Mouse (Mus musculus): ENCODE results near the gene Bicd1.
"Not testable (repeated sequence)": the region's sequence is repeated elsewhere in the genome, so short reads cannot be mapped to it uniquely, and the experiment has no call there.

Bicd1 gene

DNA sequence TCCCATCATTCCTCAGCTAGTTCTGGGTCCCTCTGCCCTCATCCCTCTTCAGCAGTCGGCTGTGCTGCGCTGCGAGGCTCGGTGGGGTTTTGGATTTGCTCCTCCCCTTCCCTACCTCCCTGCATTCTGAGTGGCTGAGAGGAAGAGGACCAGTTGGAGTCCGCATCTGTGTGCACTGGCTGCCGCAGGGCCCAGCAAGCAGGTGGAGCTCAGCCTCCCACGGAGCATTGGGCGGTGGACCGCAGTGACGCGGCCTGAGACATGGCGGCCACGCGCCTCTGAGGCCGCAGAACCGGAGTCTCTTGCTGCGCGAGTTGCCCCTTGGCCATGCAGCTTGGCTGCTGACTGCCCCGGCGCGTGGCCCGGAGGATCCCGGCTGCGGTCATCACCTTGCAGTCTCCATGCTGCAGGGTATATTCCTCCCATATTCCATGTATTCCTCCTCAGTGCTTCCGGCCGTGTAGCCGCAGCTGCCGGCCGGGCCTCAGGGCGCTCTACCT lies at the start of gene Bicd1:
Bicd1 (plus strand) TSS at position 54 of the 500 bp plus-strand sequence.
- DNase-seq, result peak; percentile 44

- not testable (repeated sequence) for DNase-seq
Measured at GRCm38 (mm10) chr6:149362533-149362932, 46.2 kb upstream of the Bicd1 start.

GRCm38 (mm10) chr6:149365975-149366374 lies 42.7 kb upstream of the Bicd1 start:
- not testable (repeated sequence) for DNase-seq

GRCm38 (mm10) chr6:149366403-149366802 lies 42.3 kb upstream of the Bicd1 start:
- no peak for DNase-seq

- DNase-seq, result peak; percentile 82
Measured at GRCm38 (mm10) chr6:149374986-149375457, 33.7 kb upstream of the Bicd1 start.

DNA sequence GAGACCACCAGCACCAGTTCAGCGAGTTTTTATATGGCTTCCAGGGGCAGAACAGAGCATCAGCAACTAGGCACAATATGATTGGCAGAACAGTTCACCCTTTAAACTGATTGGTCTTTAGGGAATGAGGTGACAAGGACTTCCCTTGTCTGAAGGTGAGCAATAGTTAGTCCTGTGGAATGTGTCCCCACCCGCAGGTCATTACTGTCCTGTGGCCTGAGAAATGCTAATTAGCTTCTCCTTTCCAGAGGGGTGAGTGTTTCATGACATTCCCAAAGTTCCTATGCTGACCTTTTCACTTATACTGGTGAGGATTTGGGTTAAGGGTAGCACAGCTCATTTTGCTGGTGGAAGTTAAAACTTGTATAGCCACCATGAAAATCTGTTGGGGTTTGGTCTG lies 25.2 kb upstream of the Bicd1 start:
- no peak for DNase-seq

- no peak for DNase-seq
Measured at GRCm38 (mm10) chr6:149386389-149386788, 22.3 kb upstream of the Bicd1 start.

- DNase-seq, result not testable (repeated sequence)
Measured at GRCm38 (mm10) chr6:149389626-149390025, 19.1 kb upstream of the Bicd1 start.

DNA sequence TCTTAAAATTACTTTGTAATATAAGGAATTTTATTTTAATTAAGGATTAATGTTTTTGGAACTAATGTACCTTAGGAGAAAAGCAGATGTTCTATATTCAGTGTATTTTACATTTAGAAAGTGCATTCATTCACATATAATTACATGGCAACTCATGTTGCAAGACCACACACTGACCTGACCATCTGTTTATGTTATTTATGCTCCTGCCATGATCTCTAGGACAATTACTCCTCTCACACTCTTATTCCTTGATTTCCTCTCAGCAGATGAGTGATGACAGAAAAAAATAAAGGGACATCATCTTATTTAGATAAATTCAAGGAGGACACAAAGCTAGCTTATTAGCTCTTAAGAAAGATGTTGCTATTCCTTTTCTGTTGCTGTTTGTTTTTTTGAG lies 9.3 kb upstream of the Bicd1 start:
- DNase-seq, result no peak

- DNase-seq, result no peak
Measured at GRCm38 (mm10) chr6:149409341-149409740, 655 bp downstream of the Bicd1 start.

DNA sequence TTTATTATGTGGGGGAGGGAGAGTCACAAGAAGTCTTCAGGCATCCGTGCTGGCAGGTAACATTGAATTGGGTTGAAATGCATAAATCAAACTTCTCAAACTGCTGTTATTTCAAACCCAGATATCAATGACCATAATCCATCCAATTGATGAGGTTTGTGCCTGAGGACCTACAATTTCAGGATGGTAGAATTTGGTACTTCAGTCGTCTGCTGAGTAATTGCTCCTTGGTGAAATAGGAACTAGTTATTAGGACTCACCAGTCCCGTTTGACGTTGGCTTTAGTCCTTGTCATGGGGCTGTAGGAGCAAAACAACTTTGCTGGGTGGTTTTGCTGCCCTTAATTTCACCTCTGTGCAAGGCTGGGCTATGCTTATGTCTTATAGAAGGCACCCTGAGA lies 1.2 kb downstream of the Bicd1 start:
- no peak for DNase-seq

GRCm38 (mm10) chr6:149413256-149413655 lies 4.6 kb downstream of the Bicd1 start:
- no peak for DNase-seq

GRCm38 (mm10) chr6:149424748-149425147 lies 16.1 kb downstream of the Bicd1 start:
- DNase-seq, result no peak

- no peak for DNase-seq
Measured at GRCm38 (mm10) chr6:149439140-149439539, 30.5 kb downstream of the Bicd1 start.

GRCm38 (mm10) chr6:149442884-149443283 lies 34.2 kb downstream of the Bicd1 start:
- no peak for DNase-seq

- no peak for DNase-seq
Measured at GRCm38 (mm10) chr6:149445854-149446253, 37.2 kb downstream of the Bicd1 start.

DNA sequence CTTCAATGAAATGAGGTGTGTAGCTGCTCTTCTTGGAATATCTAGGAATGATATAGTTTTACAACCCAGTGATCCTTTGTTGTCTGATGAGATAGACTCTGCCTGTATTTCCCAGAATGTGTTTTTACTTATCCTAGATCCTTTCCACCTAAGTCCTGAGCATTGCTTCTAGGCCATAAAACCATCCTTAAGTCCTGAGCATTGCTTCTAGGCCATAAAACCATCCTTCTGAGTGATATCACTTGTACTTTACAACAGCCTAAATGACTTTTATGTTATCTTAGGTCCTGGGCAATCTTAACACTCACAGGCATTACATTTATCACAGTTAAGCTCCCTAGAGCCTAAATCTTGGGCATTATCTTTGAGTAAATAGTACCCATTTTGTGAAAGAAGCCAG lies 48.6 kb downstream of the Bicd1 start:
- DNase-seq, result no peak

- no peak for DNase-seq
Measured at GRCm38 (mm10) chr6:149460971-149461370, 52.3 kb downstream of the Bicd1 start.

GRCm38 (mm10) chr6:149471477-149471876 lies 62.8 kb downstream of the Bicd1 start:
- DNase-seq, result no peak

DNA sequence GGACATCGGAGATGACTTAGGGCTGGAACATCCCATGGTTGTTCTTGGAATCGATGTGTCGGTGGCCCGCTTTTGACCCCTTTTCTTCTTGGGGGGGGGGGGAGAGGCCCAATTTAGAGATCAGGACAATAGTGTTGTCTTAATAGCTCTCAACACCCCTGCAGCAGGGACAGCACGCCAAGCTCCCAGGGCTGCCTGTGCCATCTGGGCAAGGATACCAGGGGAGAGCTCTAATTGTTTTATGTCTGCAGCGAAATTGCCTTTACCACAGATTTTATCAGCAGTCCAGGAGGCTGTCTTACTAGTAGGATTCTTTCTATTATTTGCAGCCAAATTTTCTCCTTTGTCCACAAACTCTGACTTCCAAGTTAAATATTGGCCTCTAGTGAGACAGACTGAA lies 63.8 kb downstream of the Bicd1 start:
- not testable (repeated sequence) for DNase-seq

DNA sequence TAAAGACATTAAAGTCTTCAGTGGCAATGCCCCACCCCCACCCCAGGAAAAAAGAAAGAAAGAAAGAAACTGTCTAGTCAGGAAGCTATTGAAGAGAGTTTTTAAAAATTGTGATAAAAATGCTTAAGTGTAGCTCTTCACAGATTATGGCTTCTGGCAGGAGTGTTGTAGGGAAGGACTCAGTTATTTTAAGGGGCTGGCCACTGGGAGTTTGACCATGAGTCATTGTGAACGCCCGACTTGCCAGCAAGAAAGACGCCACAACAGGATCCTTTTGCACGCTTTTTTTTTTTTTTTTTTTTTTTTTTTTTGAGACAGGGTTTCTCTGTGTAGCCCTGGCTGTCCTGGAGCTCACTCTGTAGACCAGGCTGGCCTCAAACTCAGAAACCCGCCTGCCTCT lies 73.2 kb downstream of the Bicd1 start:
- not testable (repeated sequence) for DNase-seq

- no peak for DNase-seq
Measured at GRCm38 (mm10) chr6:149494662-149495061, 86.0 kb downstream of the Bicd1 start.

GRCm38 (mm10) chr6:149495925-149496324 lies 87.2 kb downstream of the Bicd1 start:
- DNase-seq, result no peak

DNA sequence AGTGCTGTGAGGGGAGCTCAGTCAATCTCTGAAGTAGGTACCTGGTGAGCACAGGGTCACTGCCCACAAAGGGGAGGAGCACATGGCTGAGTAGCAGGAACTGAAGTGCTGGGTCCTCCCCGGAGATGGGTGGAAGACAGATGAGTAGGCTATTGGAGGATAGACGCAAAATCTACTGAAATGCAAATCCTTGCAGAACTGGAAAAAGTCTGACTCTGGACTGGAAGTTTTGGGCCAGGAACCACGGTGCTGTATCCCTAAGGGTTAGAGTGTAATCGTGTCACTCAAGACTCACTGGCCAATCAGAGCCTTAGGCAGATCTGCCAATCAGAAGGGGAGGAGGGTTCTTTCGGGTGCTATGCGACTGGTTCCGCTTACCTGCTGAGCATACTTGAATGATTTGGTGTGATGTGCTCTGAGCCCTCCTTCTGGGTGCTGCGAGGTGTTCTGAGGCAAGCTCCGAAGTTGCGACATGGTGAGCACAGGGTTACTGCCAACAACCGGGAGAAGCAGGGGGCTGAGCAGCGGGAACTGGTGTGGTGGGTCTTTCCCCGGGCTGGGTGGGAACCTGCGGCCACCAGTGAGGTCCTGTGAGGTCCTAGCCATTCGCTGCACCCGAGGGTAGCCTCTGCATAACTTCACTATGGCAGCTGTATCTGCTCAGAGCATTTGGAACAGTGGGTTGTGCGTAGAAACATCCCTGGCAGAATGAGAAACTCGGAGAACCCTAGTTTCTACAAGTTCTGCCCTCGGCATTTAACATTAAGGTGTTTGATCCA lies 157.2 kb downstream of the Bicd1 start:
- DNase-seq, result peak; percentile 39

DNA sequence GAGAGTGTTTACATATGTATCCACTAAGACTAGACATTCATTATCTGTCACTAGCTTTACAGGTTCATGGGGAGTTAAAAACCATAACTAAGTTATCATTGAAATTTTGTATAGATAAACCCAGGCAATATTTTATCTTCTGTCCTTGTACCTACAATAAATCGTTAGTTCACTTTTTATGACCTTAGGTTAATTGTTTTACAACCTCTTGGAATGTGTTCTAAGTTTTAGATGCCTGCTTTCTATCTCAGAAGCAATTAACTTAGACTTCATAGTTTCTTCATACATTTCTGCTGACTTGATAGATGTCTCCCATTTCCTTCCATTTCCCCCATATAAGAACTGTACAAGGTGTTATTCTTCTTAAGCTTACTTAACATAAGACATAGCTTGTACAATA lies 158.5 kb downstream of the Bicd1 start:
- DNase-seq, result no peak

All from lung, postnatal 14 days (tissue).